Mouse (Mus musculus) gonadal fat pad, adult 2 months (tissue): ENCODE results near the gene Srr. TPM values are rescaled to one million over a fixed set of nuclear protein-coding genes. Genes with fewer than 3 reads are reported as not detected.

ENCODE experiments used
- DNase-seq: peaks from one replicate; pipeline ENCODE4 v3.0.0-alpha.2; 2012; ENCODE audit warnings: low read depth
- polyA plus RNA-seq: library from polyadenylated mRNA; depleted of rRNA; stranded (reverse); fragments of >200 nt; gene quantifications from 2 replicates; pipeline ENCODE4 v1.2.3, GENCODE M21; 2012; rRNA removed

The Srr gene
- polyA plus RNA-seq = 18.4 and 19.6 TPM in 2 replicates

DNA sequence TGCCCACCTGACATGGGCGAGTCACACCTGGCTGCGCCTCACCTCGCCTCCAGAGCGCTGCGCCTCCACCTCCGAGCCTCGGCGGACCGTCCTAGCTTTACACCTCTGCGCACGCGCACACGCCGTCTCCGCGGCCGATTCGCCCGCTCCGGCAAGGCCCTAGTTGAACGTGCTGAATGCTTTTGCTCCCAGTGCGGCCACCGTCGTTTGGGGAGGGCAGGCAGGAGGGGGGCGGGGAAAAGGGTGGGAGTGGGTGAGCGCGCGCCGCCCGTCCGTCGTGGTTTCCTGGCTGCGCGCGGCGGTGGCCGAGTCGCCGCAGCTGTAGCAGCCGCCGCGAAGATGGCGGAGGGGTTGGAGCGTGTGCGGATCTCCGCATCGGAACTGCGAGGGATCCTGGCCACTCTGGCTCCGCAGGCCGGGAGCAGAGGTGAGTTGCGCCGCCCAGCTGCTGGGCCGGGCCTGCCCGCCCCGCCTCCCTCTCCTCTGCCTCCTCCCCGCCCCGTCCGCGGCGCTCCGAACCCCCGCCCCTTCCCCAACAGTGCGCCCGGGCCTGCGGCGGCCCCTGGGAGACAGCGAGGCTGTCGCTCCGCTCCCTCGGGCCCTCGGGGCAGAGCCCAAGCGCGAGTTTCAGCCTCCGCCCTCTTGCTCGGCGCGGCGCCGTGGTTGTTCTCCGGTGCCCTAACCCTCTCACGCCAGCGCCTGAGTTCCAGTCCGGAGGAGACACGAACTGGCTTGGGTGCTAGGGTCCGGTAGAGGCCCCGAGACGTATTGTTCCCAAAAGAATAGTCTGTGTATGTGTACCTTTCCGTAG lies at the start of gene Srr, which contains the start of gene Smg6:
Gene Srr, minus strand, starts transcription at position 372 of the 811 bp plus-strand sequence.
Gene Smg6, plus strand, starts transcription at position 247 of the 811 bp plus-strand sequence.
- DNase-seq = peak; percentile 49

DNA sequence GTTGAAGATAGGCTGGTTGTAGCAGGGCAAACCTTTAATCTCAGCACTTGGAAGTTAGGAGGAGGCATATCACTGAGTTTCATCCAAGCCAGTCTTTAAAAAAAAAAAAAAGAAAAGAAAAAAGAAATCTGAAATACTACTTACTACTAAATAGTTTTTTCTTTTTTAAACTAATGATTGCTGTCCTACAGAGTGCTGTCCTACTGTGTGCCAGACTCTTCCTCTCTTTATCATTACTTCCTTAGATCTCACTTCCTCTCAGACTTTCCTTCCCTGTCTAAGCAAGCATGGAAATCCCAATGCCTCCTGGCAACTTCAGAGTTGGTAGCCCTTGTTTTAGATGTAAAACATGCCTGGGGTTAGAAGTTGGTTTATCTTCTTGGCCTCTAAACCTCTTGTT lies 48.9 kb upstream of the Srr start:
- no peak for DNase-seq

DNA sequence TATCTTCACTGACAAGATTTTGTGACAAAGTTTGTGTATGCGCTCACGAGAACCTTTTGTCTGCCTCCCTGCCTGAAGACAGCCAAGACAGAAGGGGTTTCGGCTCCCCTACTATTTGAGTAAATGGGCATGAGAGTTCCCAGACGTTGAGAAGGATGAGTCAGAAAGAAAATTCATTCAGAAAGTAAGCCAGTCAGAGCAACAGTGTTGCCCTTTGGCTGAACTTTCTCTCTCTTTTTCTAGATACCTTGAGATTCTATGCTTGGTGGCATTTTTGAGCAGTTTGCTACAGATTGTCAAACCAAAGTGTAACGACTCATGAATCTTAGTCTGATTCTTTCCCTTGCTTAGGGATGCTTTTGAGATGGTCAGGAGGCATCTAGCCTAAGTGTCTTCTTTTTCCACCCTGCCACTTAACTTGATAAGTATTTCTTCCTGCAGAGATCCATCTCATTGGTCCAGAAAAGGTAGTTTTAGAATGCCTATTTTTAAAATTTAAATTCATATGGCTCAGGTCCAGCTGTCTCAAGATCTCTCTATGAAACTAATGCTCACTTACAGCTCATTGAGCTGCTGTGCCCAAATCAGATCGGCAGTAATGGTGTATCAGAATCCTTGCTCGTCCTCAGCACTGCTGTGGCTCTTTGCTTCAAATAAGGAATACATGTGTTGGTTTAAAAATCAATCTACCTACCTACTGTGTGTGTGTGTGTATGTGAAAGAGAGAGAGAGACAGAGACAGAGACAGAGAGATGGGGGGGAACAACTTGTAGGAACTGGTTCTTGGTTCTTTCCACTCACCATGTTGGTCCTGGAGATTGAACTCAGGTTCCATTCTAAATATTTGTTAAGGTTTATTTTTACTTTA lies 47.8 kb upstream of the Srr start:
- no peak for DNase-seq

DNA sequence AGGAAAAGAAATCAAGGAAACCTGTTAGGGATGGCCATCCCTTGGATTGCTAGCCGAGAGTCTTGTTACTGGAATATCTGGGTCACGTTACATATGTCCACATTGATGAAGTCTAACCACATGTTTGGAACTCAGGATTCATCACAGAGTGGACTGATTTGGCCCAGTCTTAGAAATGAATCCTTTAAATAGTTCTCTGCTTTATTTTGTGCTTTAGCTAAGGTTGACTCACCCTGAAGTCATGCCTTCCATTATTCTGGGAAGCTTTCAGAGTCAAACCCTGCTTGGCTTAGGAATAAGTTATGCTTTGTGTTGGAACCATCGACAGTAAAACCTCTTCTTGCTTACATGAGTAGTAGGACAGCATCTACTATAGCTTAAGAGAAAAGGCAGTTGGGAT lies 39.8 kb upstream of the Srr start:
- DNase-seq = no peak

DNA sequence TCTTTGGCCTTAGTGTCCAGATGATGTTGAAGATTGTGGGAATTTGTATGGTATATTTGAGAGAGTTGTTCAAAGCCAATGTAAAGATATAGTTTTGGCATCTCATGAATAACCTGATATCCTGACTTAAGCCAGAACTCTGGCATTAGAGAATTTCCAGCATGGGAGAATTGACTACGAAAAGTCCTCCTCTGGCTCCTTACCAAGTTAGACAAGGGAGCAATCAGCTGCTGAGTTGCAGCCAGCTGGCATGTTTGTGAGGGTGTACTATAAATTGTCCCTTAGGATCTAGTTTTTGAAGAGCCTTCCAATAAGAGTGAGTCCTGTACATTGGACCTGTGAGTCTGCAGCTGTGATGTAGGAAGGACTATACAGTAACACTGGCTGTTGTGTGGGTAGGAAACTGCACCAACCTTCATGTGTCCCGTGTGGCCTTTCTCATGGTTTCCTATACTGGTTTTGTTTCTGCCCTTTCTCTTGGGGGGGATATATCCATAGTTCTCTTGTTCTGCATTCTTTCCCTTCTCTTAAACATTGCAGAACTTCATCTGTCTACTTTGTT lies 37.2 kb upstream of the Srr start:
- DNase-seq = no peak

DNA sequence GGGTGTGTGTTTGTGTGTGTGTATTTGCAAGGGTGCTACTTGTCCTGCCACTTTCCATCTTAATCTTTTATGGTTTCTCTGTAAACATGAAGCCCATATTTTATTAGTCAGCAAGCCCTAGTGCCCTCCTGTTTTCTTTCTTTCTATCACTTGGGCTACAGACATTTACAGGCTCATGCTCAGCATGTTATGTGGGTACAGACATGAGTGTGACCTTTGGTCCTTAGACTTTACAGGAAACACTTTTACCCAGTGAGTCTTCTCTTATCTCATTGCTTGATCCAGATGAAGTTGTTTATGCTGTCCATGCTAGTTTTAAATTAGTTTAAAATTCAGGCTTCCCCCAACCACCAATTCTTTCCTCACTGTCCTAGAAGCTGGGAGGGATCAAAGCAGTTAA lies 36.2 kb upstream of the Srr start:
- DNase-seq = no peak

DNA sequence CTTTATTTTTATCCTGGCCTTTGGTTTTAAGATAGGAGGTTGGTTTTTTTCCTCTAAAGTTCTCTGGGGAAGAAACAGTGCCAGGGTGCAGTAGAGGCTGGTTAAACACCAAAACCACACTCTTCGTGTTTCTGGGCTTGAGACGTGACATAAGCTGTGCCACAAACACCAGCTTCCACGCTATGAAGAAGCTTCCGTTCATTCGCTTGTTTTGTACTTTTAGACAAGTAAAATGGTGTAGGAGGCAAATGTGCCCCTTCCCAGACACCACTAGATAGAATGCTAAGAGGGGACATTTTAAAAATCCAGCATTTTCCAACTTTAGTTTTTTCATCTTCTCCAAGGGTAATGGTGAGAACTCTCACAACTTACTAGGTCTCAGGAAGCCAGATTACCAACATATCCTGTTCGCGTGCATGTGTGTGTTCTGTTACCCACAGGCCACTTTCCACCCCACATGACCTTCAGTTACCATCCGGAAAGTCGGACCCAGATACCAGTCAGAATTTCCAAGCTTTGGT lies 34.3 kb upstream of the Srr start:
- DNase-seq = no peak

DNA sequence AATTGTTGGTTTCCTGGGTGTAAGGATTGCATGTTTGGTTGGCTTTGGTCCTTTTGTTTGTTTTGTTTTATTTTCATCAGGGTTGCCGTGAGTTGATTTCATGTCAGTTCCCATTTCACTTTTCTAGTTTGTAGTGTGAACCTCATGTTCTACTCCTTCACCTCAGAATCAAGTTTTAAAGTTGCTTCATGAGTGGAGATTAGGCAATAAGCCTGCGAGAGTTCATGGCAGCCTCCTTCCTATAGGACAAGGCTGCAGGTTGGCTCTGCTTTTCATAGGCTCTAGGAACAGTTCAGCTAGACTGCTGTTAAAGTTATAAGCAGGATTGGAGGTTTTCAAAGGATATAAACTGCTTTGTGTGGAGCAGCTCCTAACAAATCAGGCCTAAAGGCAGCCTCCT lies 33.8 kb upstream of the Srr start:
- no peak for DNase-seq

DNA sequence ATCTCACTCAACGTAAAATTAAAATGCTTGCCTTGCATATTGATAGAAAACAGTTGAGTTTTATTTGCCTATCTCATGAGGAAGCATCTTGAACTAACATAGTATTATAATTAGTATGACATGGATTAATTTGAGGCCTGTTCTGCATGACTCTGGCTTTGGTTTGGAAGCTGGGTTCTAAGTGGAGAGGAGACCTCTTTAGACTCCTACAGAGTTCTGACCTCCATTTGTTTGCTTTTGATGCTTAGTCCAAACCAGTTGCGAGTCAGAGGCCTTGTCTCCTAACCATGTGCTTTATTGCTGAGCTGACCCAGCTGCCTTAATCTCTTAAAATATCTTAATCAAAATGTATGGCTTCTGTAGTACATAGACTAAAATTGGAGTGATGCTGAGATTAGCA lies 31.9 kb upstream of the Srr start:
- DNase-seq = no peak

DNA sequence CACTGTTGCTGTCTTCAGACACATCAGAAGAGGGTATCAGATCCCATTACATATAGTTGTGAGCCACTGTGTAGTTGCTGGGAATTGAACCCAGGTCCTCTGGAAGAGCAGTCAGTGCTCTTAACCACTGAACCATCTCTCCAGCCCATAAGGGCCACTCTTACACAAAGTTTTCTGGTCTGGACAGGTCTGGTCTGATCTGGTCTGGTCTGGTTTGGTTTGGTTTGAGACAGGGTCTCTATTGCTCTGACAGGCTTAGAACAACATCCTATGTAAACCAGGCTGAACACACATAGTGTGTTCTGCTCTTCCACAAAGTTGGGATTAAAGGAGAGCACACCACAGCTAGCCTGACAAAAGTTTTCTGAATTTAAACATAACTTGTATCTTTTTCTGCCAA lies 30.3 kb upstream of the Srr start:
- DNase-seq = no peak

DNA sequence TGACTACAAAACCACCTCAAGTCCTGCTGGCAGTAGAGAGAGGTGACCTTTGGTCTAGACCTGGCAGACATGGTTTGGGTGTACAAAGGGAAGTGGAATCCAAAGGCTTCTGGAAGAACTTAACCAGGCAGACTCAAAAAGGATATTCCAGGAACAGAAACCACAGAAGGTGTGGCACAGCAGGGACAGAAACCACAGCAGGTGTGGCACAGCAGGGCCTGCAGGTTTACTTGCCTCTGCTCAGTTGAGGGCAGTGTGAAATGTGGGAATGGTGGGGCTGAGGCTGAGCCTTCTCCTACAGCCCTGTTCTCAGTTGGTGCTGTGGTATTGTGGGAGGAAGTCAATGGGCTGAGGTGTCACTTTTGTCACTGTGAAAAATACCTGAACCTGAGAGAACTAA lies 29.2 kb upstream of the Srr start:
- DNase-seq = no peak

DNA sequence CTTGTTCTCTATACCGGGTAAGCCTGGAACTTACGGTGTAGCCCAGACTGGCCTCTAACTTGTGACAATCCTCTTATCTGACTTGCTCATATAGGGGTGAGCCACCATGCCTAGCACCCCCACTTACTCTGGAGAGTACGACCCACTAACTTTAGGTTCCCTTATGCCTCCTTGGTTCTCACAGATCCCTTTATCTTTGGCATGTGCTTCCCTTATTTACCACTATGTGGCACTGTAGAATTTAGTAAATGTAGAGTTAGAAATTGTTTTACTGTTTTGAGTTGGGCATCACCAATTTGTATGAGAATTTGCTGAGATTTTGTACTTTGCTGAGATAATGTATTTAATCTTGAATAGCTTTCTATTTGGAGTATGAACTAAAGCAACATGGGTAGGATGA lies 20.6 kb upstream of the Srr start:
- DNase-seq = no peak

DNA sequence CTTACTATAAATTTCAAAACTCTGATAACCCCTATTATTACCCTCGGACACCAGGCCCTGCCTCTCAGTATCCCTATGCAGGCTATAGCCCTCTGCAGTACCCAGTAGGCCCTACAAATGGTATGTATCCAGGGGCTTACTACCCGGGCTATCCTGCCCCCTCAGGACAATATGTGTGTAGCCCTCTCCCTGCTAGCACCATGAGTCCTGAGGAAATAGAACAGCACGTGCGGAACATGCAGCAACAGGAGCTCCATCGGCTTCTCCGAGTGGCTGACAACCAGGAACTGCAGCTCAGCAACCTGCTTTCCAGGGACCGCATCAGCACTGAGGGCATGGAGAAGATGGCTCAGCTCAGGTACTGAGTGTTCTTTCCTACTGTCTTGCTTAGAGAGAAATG lies 4.6 kb upstream of the Srr start:
- no peak for DNase-seq

DNA sequence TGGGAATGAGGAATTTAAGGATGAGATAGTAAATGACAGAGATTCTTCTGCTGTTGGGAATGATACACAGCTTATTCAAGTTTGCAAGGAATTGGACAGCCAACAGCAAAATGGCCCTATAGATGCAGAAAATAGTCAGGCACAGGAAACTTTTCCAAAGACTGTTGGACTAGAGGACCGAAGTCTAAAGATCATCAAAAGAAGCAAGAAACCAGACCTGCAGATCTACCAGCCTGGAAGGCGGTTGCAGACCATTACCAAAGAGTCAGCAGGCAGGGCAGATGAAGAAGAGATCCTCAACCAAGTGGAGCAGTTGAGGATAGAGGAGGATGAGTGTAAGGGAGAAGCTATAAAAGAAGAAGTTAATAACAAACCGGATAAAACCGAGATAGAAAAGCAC lies 3.4 kb upstream of the Srr start:
- DNase-seq = no peak

DNA sequence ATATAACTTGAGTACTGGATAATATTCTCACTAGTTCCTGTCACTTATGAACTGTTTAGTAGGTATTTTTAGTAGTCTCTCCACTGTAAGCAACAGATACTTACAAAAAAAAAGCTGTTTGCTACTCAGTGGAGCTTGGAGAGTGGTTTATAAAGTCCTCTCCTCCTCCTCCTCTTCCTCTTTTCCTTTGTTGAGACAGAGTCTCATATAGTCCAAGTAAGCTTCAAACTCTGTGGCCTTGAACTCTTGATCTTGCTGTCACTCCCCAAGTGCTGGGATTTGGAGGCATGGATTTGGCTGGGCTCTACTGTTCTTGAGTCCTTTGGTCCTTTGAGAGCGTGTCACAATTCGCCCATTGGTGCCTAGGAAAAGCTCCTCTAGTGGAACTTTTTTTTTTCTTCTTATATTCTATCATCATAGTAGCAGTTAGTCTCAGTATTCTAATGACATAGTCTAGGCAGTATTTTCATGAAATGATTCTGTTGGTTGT lies 1.5 kb upstream of the Srr start:
- DNase-seq = no peak

DNA sequence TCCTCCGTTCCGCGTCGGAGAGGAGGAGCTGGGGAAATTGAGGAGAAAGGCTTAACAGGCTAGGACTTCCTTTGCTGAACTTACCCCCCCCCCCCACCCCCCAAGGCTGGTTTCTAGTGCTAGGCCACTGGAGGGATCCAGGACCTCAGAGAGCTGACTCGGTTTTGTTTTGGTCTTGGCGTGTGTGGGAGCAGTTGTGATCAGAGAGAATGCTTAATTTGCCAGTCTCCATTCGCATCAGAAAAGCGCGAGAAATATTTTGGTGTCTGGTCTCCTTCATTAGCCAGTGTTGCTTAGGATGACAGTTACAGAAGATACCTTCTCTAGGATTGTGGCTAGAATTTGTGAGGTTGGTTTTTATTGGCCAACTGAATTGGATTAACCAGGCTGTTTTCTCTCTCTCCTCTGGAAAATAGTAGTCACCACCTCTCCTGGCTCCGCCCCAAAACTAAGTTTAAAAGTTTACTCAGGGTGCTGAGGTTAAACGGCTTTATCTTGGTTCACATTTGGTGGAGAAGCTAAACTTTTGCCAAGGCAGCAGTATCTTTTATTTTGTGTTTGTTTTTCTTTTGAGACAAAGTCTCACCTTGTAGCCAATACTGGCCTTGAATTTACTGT lies 749 bp upstream of the Srr start:
- DNase-seq = no peak

DNA sequence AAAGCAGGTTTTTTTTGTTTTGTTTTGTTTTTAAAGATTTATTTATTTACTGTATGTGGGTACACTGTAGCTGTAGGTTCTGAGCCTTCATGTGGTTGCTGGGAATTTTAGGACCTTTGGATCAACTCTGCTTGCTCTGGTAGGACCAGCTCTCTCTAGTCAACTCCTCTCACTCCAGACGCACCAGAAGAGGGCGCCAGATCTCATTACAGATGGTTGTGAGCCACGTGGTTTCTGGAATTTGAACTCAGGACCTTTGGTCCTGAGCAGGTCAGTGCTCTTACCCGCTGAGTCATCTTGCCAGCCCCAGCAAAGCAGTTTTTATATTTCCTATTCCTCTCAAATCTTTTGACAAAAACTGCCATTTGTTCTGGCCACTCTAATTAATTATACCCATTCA lies 1.6 kb downstream of the Srr start:
- DNase-seq = no peak

DNA sequence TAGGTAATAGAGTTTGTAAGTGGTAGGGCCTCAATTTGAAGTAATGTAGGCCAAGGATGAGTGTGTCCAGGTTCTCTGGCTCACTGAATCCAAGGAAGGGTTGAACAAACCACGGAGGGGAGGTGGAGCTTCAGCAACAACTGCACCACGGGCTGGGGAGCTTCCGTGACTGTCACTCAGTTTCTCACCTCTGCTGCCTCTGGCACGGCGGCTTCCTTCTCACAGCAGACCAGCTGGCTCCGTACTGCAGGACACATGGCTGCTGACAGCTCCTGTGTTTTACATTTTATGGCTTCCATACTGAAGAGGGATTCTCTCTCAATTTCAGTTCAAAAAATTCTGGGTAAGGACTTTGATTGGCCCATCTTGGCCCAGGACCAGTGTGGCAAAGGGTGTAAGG lies 6.5 kb downstream of the Srr start:
- DNase-seq = no peak

DNA sequence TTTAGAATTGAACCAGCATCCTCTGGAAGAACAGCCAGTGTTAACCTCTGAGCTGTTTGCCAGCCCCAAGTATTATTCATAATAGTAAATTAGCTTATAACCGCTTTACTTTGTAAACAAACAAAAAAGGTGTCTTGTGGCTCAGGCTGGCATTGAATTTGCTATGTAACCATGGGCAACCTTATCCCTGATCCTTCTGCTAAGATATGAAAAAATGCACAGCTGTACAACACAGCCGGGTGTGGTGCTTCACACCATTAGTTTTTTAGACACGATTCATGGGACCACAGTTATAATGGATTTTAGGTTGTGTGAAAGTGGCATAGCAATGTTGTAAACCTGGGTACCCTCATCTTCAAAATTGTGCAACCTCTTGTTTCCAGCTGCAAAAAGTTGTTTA lies 13.3 kb downstream of the Srr start:
- no peak for DNase-seq

DNA sequence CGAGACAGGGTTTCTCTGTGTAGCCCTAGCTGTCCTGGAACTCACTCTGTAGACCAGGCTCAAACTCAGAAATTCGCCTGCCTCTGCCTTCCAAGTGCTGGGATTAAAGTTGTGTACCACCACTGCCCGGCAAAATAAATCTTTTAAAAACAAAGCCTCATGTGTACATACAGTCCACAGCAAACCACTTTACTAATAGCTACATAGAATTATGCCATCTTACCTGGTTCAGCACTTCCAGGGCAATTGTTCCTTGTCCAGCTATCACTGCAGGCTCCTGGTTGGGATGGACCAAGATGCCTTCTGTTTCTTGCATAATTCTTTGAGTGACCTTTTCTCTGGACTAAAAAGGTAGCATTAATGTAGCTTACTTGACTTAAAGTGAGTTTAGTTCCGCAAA lies 15.8 kb downstream of the Srr start:
- no peak for DNase-seq

DNA sequence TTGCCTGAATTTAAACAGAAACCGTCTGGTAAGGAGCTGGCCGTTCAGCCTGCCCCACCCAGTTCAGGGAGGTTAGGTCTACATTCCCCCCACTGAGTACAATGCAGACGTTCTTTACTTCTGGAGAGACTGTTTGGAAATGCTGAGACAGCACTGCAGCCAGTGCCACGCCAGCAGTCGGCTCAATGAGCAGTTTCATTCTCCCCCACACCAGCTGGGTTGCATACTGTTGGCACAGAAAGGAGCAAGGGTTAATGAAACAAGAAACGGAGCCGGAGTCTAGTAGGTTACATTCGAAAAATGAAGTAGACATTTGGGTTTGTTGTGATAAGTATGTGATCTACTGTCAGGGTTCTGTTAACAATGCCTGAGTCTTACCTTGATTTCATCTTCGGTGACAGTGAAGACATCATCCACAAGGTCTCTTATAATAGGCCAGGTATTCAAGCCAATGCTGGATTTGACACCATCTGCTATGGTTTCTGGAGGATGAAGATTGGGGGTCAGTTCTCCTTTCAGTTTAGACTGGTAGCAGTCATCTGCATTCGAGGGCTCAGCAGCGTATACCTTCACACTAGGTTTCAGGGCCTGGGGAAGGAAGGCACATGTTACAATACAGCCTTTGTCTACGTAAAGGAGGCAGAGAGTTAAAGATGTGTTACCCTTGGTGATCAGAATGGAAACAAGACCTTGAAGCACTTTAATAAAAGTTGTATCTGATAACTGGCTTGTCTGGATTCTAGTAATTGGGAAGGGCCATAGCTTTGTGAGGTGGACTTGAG lies 16.9 kb downstream of the Srr start:
- DNase-seq = no peak
